In the genomic region with DNA sequence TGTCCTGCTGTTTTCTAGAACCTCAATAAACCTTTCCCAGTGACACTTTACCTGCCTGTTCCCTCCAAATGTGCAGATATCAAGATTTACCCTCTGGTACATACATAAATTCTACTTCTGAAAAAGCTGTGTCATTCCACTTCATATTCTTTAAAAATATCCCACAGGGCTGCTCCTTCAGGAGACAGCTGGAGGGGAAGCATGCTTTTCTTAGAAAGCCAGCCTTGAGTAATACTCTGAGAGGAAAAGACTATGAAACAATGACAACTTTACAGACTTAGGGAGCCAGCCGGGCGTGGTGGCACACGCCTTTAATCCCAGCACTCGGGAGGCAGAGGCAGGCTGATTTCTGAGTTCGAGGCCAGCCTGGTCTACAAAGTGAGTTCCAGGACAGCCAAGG, we compare ENCODE assay signal across 30 mouse cellular contexts. TPM values are rescaled to one million over a fixed set of nuclear protein-coding genes. Genes with fewer than 3 reads are reported as not detected.
DNase-seq lines count a peak whose midpoint lies in the region; ATAC-seq lines count a peak whose summit lies in the region.
"Had no signal": no experiment of that assay in that cellular context is flagged by ENCODE, and none has a peak within 500 bp of the region (broad histone marks: within the 10 kb centered on the region; RNA-seq: fewer than 3 reads in every experiment).

No protein-coding gene starts in this region.

- peak; percentile 44 to 55 for DNase-seq in left cerebral cortex, postnatal 14 days (ENCODE audit: low spot score in 2 of 2)
- no peak for DNase-seq in left cerebral cortex, postnatal 10 days (ENCODE audit: extremely low spot score in 1 of 2, low spot score in 2 of 2)
- DNase-seq in right cerebral cortex, postnatal 25 days: peak; percentile 20
- no peak for DNase-seq in right cerebral cortex, postnatal 14 days
- DNase-seq in gastrocnemius, adult 8-10 months (ENCODE audit: low spot score in 2 of 2): no peak
- DNase-seq: adrenal gland, adult 8-10 months; cerebellum, adult 8-10 months; cerebellum, postnatal 25 days; gastrocnemius, postnatal 36 days; heart, adult 2 months; kidney, adult 18-20 months; kidney, postnatal 25 days; liver, postnatal 0 days; lung, postnatal 14 days; thymus, postnatal 14 days had no signal

- H3K4me1 ChIP-seq in hindbrain, embryonic 12.5 days: peaks cover 31% of the 10 kb centered on the region
- H3K4me1 ChIP-seq in hindbrain, embryonic 16.5 days (ENCODE audit: control insufficient read depth, insufficient read depth, low read depth, low read length): peaks cover 28% of the 10 kb centered on the region
- peaks cover 30% of the 10 kb centered on the region for H3K4me1 ChIP-seq in forebrain, embryonic 12.5 days

- no peaks in the 10 kb centered on the region for H3K27me3 ChIP-seq in hindbrain, embryonic 12.5 days
- no peaks in the 10 kb centered on the region for H3K27me3 ChIP-seq in hindbrain, embryonic 16.5 days (replicated peaks; ENCODE audit: control insufficient read depth, insufficient read depth, low read length)
- no peaks in the 10 kb centered on the region for H3K27me3 ChIP-seq in forebrain, embryonic 12.5 days
- H3K27me3 ChIP-seq: embryonic facial prominence, embryonic 15.5 days; forebrain, embryonic 13.5 days; heart, embryonic 12.5 days; kidney, embryonic 15.5 days; limb, embryonic 13.5 days; liver, embryonic 12.5 days; neural tube, embryonic 12.5 days; stomach, embryonic 15.5 days had no signal

- no peaks in the 10 kb centered on the region for H3K9me3 ChIP-seq in hindbrain, embryonic 12.5 days (replicated peaks)
- no peaks in the 10 kb centered on the region for H3K9me3 ChIP-seq in hindbrain, embryonic 16.5 days (ENCODE audit: control insufficient read depth, low read length)
- H3K9me3 ChIP-seq in forebrain, embryonic 12.5 days: no peaks in the 10 kb centered on the region
- H3K9me3 ChIP-seq: embryonic facial prominence, embryonic 10.5 days; embryonic facial prominence, embryonic 15.5 days; forebrain, embryonic 13.5 days; heart, embryonic 12.5 days; kidney, embryonic 15.5 days; limb, embryonic 13.5 days; liver, embryonic 12.5 days; midbrain, embryonic 10.5 days; neural tube, embryonic 12.5 days; stomach, embryonic 15.5 days had no signal

- H3K4me2 ChIP-seq in hindbrain, embryonic 12.5 days (replicated peaks): no peak overlapping the region
- H3K4me2 ChIP-seq in hindbrain, embryonic 16.5 days (ENCODE audit: low read length): no peak overlapping the region
- no peak overlapping the region for H3K4me2 ChIP-seq in forebrain, embryonic 12.5 days
- H3K4me2 ChIP-seq: embryonic facial prominence, embryonic 15.5 days; forebrain, embryonic 13.5 days; heart, embryonic 12.5 days; kidney, embryonic 15.5 days; liver, embryonic 12.5 days; stomach, embryonic 15.5 days had no signal

- 95% methylated on average over 5 of the region's 5 CpGs for WGBS in hindbrain, embryonic 12.5 days
- 93% methylated on average over 5 of the region's 5 CpGs for WGBS in hindbrain, embryonic 16.5 days
- 90% methylated on average over 5 of the region's 5 CpGs for WGBS in forebrain, embryonic 12.5 days

- no peak overlapping the region for H3K4me3 ChIP-seq in hindbrain, embryonic 12.5 days
- H3K4me3 ChIP-seq in hindbrain, embryonic 16.5 days (ENCODE audit: low read length): no peak overlapping the region
- H3K4me3 ChIP-seq in forebrain, embryonic 12.5 days (replicated peaks): no peak overlapping the region
- H3K4me3 ChIP-seq: embryonic facial prominence, embryonic 15.5 days; forebrain, embryonic 13.5 days; heart, adult 2 months; heart, embryonic 12.5 days; kidney, embryonic 15.5 days; limb, embryonic 13.5 days; liver, embryonic 12.5 days; midbrain, embryonic 10.5 days; neural tube, embryonic 12.5 days; stomach, embryonic 15.5 days had no signal

- intact Hi-C loops in left cerebral cortex, postnatal 14 days (cut with DNase I): no loop called here
- intact Hi-C loops in left cerebral cortex, postnatal 10 days (cut with DNase I): no loop called here

- H3K9ac ChIP-seq in hindbrain, embryonic 12.5 days: no peak overlapping the region
- H3K9ac ChIP-seq in hindbrain, embryonic 16.5 days (ENCODE audit: low read depth, low read length): no peak overlapping the region
- H3K9ac ChIP-seq in forebrain, embryonic 12.5 days: no peak overlapping the region
- H3K9ac ChIP-seq: embryonic facial prominence, embryonic 15.5 days; forebrain, embryonic 13.5 days; heart, embryonic 12.5 days; kidney, embryonic 15.5 days; limb, embryonic 13.5 days; liver, embryonic 12.5 days; neural tube, embryonic 12.5 days; stomach, embryonic 15.5 days had no signal

- peaks cover 35% of the 10 kb centered on the region for H3K36me3 ChIP-seq in hindbrain, embryonic 12.5 days
- peaks cover 28% of the 10 kb centered on the region for H3K36me3 ChIP-seq in hindbrain, embryonic 16.5 days (ENCODE audit: control insufficient read depth, insufficient read depth, low read length)
- peaks cover 38% of the 10 kb centered on the region for H3K36me3 ChIP-seq in forebrain, embryonic 12.5 days (replicated peaks)

- ATAC-seq in hindbrain, embryonic 12.5 days (ENCODE audit: low FRiP score): no peak
- ATAC-seq in hindbrain, embryonic 16.5 days: no peak
- no peak for ATAC-seq in forebrain, embryonic 12.5 days (ENCODE audit: low FRiP score)
- ATAC-seq: activated CD4-positive, CD25-positive, alpha-beta regulatory T cell, adult 4 months; forebrain, embryonic 13.5 days; liver, embryonic 12.5 days; liver, postnatal 0 days; midbrain, embryonic 16.5 days had no signal

- 0 out of 2 replicates have a peak overlapping the region, but pooled peaks have one; percentile 7 for H3K27ac ChIP-seq in hindbrain, embryonic 12.5 days
- H3K27ac ChIP-seq in hindbrain, embryonic 16.5 days (ENCODE audit: low read depth, low read length): no peak overlapping the region
- no peak overlapping the region for H3K27ac ChIP-seq in forebrain, embryonic 12.5 days
- H3K27ac ChIP-seq: embryonic facial prominence, embryonic 10.5 days; embryonic facial prominence, embryonic 15.5 days; forebrain, embryonic 13.5 days; heart, adult 2 months; kidney, embryonic 15.5 days; limb, embryonic 13.5 days; liver, embryonic 12.5 days; midbrain, embryonic 10.5 days; neural tube, embryonic 12.5 days; stomach, embryonic 15.5 days had no signal

RNA-seq across cellular contexts. Expression of a gene that starts 4.7 kb away (rescaled TPM):
- polyA plus RNA-seq in hindbrain, embryonic 12.5 days (2016; fragmentation: Nextera tagmentation; extraction: Ambion mirVana): 236 and 258 TPM in 2 replicates
- 142 and 168 TPM in 2 replicates for polyA plus RNA-seq in hindbrain, embryonic 16.5 days (2015; fragmentation: Nextera tagmentation; extraction: Ambion mirVana)
- total RNA-seq in left cerebral cortex, postnatal 14 days (2021): 10 to 100 TPM; 51.5 to 54.3 TPM
- total RNA-seq in left cerebral cortex, postnatal 10 days (2021): 10 to 100 TPM; 39.7 to 44.2 TPM
- polyA plus RNA-seq in forebrain, embryonic 12.5 days (2016; fragmentation: Nextera tagmentation; extraction: Ambion mirVana): 156 and 191 TPM in 2 replicates
- total RNA-seq in gastrocnemius, adult 8-10 months (2022): 10 to 100 TPM in 2 of 4 experiments, 1 to 10 TPM in 2; 8.4 to 12.5 (median 10.4) TPM

RNA-seq across cellular contexts. Expression of a gene that starts 22.1 kb away (rescaled TPM):
- 12.1 and 12.7 TPM in 2 replicates for polyA plus RNA-seq in hindbrain, embryonic 12.5 days (2016; fragmentation: Nextera tagmentation; extraction: Ambion mirVana)
- 13.9 and 15.7 TPM in 2 replicates for polyA plus RNA-seq in hindbrain, embryonic 16.5 days (2015; fragmentation: Nextera tagmentation; extraction: Ambion mirVana)
- total RNA-seq in left cerebral cortex, postnatal 14 days (2021): 1 to 10 TPM; 3.9 to 4.2 TPM
- total RNA-seq in left cerebral cortex, postnatal 10 days (2021): 1 to 10 TPM; 6.1 to 6.6 TPM
- polyA plus RNA-seq in forebrain, embryonic 12.5 days (2016; fragmentation: Nextera tagmentation; extraction: Ambion mirVana): 12.1 and 12.4 TPM in 2 replicates
- total RNA-seq in gastrocnemius, adult 8-10 months (2022): 1 to 10 TPM in 1 of 4 experiments, under 1 TPM in 3; 0.65 to 1.8 (median 0.85) TPM
- polyA plus RNA-seq: activated CD4-positive, CD25-positive, alpha-beta regulatory T cell, adult 4 months had no signal

RNA-seq across cellular contexts. Expression of a gene that starts 26.9 kb away (rescaled TPM):
- polyA plus RNA-seq in hindbrain, embryonic 12.5 days (2016; fragmentation: Nextera tagmentation; extraction: Ambion mirVana): 14.0 and 15.1 TPM in 2 replicates
- 16.5 and 16.8 TPM in 2 replicates for polyA plus RNA-seq in hindbrain, embryonic 16.5 days (2015; fragmentation: Nextera tagmentation; extraction: Ambion mirVana)
- 10 to 100 TPM; 18.4 to 20.6 TPM for total RNA-seq in left cerebral cortex, postnatal 14 days (2021)
- total RNA-seq in left cerebral cortex, postnatal 10 days (2021): 10 to 100 TPM; 18.9 to 21.0 TPM
- polyA plus RNA-seq in forebrain, embryonic 12.5 days (2016; fragmentation: Nextera tagmentation; extraction: Ambion mirVana): 12.3 and 12.5 TPM in 2 replicates
- total RNA-seq in gastrocnemius, adult 8-10 months (2022): 1 to 10 TPM; 5.2 to 6.9 (median 6.2) TPM

Comparison
In these comparisons a context has a peak if more than half of its experiments do, and no peak if none do; other contexts are left out.
1. DNase-seq: peak in left cerebral cortex, postnatal 14 days (2 of 2) and right cerebral cortex, postnatal 25 days (single experiment); none in left cerebral cortex, postnatal 10 days (0 of 2), right cerebral cortex, postnatal 14 days (single experiment) and gastrocnemius, adult 8-10 months (0 of 2).